Mouse (Mus musculus): ENCODE results near the gene Il15ra. TPM values are rescaled to one million over a fixed set of nuclear protein-coding genes. Genes with fewer than 3 reads are reported as not detected.

Il15ra gene
- polyA plus RNA-seq, 1 experiment, result not detected

DNA sequence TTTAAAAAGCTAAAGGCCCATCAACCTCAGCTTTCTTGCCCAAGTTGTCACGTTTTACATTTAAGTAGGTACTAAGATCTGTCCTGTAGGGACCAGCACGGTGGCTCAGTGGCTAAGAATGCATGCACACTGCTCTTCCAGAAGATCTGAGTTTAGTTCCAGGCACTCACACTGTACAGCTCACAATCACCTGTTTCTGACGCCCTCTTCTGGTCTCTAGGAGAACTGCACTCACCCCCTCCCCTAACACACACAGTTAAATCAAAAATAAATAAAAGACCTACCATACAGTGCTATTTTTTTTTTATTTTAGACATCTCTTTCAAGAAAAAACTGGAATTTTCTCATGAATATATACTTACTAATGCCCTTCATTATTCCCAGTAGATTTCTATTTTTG lies 32.9 kb upstream of the Il15ra start:
- Histone ChIP-seq H3K4me3 (replicated peaks) (no peak overlapping the region), H3K27me3 (ENCODE audit: control insufficient read depth) (no peaks in the 10 kb centered on the region), H3K36me3 (ENCODE audit: control insufficient read depth) (no peaks in the 10 kb centered on the region), H3K4me1 (ENCODE audit: control insufficient read depth) (no peaks in the 10 kb centered on the region), H3K9me3 (ENCODE audit: control insufficient read depth, low read length) (peaks cover 4% of the 10 kb centered on the region)
- TF ChIP-seq GATA1 (IDR thresholded peaks at IDR 0.05; ENCODE audit: low read length) (no peak), TAL1 (IDR thresholded peaks at IDR 0.05; ENCODE audit: low read length) (no peak)

DNA sequence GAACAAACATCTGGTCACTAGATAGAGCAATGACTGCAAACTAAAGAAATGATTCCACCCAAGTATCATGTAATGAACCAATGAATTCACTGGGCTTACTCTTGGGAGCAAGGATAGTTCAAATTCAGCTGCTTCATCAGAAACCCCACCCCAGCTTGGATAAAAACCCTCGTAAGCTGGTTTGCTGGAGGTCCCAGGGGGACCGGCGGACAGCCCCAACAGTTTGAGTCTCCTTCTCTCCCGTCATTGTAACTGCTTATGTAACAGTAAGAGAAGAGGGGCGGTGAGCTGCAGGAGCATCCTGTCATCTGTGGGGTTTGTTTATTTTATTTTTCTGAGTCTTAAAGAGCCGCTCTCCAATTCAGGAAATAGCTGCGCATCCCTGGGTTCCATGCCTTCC lies 25.5 kb upstream of the Il15ra start:
- Histone ChIP-seq H3K4me3 (replicated peaks) (no peak overlapping the region), H3K36me3 (ENCODE audit: control insufficient read depth) (no peaks in the 10 kb centered on the region), H3K4me1 (ENCODE audit: control insufficient read depth) (no peaks in the 10 kb centered on the region), H3K27me3 (ENCODE audit: control insufficient read depth) (no peaks in the 10 kb centered on the region), H3K9me3 (ENCODE audit: control insufficient read depth, low read length) (no peaks in the 10 kb centered on the region)
- TF ChIP-seq TAL1 (IDR thresholded peaks at IDR 0.05; ENCODE audit: low read length) (no peak), GATA1 (IDR thresholded peaks at IDR 0.05; ENCODE audit: low read length) (no peak)

DNA sequence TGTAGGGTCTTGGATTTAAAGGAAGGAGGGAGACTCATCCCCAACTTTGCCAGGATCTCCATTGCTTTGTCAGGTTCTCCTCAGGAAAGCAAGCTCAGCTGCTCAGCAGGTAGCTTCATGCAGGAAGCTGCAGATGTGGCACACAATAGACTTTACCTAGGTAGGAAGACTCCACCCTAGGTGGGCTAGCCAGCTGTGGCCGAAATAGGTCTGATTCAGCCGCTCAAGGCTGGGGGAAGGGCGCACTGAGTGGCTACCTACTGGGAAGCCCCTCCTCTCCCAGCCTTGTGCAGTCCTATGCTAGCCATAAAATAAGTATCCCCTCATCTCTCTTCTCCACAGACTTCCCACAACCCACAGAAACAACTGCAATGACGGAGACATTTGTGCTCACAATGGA lies 22.4 kb upstream of the Il15ra start:
- TF ChIP-seq GATA1 (IDR thresholded peaks at IDR 0.05; ENCODE audit: low read length), result no peak
- TF ChIP-seq TAL1 (IDR thresholded peaks at IDR 0.05; ENCODE audit: low read length), result no peak
- H3K36me3 ChIP-seq (ENCODE audit: control insufficient read depth), result no peaks in the 10 kb centered on the region

DNA sequence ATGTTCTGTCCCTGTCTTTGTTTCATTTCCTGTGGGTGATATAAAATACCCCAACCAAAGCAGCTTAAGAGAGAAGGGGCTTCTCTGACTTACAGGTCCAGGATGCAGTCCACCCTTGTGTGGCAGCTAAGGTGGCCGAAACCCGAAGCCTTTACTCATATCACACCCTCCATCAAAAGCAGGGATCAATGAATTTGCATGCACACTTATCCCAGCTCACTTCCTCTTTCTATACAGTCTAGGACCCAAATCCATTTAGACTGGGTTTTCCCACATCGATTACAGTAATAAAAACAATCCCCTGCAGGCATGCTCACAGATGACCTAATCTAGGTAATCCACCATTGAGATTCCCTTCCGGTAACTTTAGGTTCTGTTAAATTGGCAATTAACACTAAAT lies 18.6 kb upstream of the Il15ra start:
- Histone ChIP-seq H3K4me1 (ENCODE audit: control insufficient read depth) (no peaks in the 10 kb centered on the region), H3K36me3 (ENCODE audit: control insufficient read depth) (no peaks in the 10 kb centered on the region), H3K27me3 (ENCODE audit: control insufficient read depth) (no peaks in the 10 kb centered on the region), H3K4me3 (replicated peaks) (no peak overlapping the region), H3K9me3 (ENCODE audit: control insufficient read depth, low read length) (no peaks in the 10 kb centered on the region)
- no peak for TF ChIP-seq GATA1 (IDR thresholded peaks at IDR 0.05; ENCODE audit: low read length)
- no peak for TF ChIP-seq TAL1 (IDR thresholded peaks at IDR 0.05; ENCODE audit: low read length)

More for the DNA sequence above, 22.4 kb upstream of the Il15ra start:
- Histone ChIP-seq H3K4me3 (replicated peaks) (no peak overlapping the region), H3K4me1 (ENCODE audit: control insufficient read depth) (no peaks in the 10 kb centered on the region), H3K27me3 (ENCODE audit: control insufficient read depth) (no peaks in the 10 kb centered on the region), H3K9me3 (ENCODE audit: control insufficient read depth, low read length) (no peaks in the 10 kb centered on the region)

DNA sequence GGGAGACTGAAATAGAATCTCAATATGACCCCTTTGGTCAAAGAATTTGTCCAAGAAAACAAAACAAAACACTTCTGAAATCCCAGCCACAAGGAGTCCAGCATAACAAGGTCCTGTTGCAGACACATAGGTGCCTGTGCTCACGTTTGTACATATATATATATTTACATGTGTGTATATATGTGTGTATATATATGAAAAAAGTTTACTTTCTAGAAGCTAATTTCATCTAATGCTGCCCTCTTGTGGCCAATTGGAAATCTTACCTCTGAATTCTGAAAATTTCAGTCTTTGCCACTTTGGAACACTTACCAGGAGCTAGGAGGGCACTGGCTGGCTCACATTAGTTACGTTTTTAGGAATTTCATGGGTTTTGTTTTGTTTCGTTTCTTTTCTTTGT lies 17.7 kb upstream of the Il15ra start:
- Histone ChIP-seq H3K4me3 (replicated peaks) (no peak overlapping the region), H3K36me3 (ENCODE audit: control insufficient read depth) (no peaks in the 10 kb centered on the region), H3K27me3 (ENCODE audit: control insufficient read depth) (no peaks in the 10 kb centered on the region), H3K9me3 (ENCODE audit: control insufficient read depth, low read length) (no peaks in the 10 kb centered on the region), H3K4me1 (ENCODE audit: control insufficient read depth) (no peaks in the 10 kb centered on the region)
- TF ChIP-seq GATA1 (IDR thresholded peaks at IDR 0.05; ENCODE audit: low read length), result no peak
- TF ChIP-seq TAL1 (IDR thresholded peaks at IDR 0.05; ENCODE audit: low read length), result no peak

DNA sequence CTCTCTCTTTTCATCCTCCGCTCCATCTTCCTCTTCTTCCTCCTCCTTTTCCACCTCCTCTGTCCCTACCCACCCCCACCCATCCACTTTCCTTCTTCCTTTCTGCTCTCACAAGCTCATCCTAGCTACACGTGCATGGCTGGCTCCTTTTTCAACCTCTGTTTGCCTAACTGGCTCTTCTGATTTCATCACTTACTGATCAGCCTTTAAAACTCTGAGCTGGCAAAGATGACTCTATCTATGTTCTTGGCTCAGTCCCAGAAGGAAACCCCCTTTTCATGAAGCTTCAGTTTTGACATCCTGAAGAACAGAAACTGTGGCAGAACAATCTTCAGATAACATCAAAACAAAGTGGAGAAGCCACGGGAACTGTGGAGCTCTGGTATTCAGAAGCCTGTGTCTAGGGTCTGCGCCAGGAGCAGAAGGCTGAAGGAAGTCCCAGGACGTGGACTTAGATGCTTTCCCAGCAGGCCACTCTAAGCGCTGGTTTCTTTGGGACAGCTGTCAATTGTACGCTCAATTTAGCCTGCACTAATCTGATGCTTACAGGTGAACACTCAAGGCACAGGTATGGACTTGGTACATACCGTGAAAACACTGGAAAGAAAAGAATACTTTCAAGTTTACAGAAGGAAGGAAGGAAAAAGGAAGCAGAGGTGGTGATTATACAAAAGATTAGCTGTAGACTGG lies 14.7 kb upstream of the Il15ra start:
- Histone ChIP-seq H3K9me3 (ENCODE audit: control insufficient read depth, low read length) (no peaks in the 10 kb centered on the region), H3K36me3 (ENCODE audit: control insufficient read depth) (no peaks in the 10 kb centered on the region), H3K27me3 (ENCODE audit: control insufficient read depth) (no peaks in the 10 kb centered on the region), H3K4me1 (ENCODE audit: control insufficient read depth) (no peaks in the 10 kb centered on the region), H3K4me3 (replicated peaks) (no peak overlapping the region)
- no peak for TF ChIP-seq GATA1 (IDR thresholded peaks at IDR 0.05; ENCODE audit: low read length)

DNA sequence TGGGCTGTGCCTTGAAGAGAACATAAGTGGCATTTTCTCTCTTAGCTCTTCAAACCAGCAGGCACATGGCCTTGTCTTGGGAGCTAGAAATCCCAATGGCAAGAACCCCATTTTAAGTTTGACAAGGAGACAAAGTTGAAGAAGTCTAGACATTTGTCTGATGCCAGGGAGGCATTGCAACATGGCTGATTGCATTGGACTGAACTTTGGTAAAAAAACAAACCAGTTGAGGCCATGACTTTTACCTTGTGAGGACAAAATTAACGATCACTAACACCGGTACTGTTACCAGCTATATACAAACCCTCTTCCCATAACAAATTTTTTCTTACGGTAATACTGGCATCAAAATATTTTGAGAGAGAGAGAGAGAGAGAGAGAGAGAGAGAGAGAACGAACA lies 11.7 kb upstream of the Il15ra start:
- H3K4me1 ChIP-seq (ENCODE audit: control insufficient read depth), result no peaks in the 10 kb centered on the region
- TF ChIP-seq GATA1 (IDR thresholded peaks at IDR 0.05; ENCODE audit: low read length), result no peak
- no peak for TF ChIP-seq TAL1 (IDR thresholded peaks at IDR 0.05; ENCODE audit: low read length)
- H3K9me3 ChIP-seq (ENCODE audit: control insufficient read depth, low read length), result no peaks in the 10 kb centered on the region
- H3K36me3 ChIP-seq (ENCODE audit: control insufficient read depth), result no peaks in the 10 kb centered on the region
- H3K27me3 ChIP-seq (ENCODE audit: control insufficient read depth), result no peaks in the 10 kb centered on the region
- no peak overlapping the region for H3K4me3 ChIP-seq (replicated peaks)

DNA sequence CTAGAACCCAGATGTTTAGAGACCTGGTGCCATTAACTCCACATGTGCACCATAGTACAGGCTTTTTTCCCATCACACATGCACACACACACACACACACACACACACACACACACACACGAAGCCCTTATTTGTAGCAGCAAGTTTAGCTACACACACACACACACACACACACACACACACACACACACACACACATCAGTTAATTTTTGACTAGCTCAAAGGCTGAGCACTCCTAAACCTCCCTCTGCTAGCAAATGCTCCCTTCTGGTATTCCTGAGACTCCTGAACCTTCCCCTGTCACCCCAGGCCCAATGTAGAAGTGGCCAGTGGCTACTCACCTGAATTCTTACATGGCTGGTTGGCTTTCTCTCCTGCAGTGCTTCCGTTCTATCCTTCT lies 11.0 kb upstream of the Il15ra start:
- Histone ChIP-seq H3K9me3 (ENCODE audit: control insufficient read depth, low read length) (no peaks in the 10 kb centered on the region), H3K4me1 (ENCODE audit: control insufficient read depth) (no peaks in the 10 kb centered on the region), H3K36me3 (ENCODE audit: control insufficient read depth) (no peaks in the 10 kb centered on the region), H3K27me3 (ENCODE audit: control insufficient read depth) (no peaks in the 10 kb centered on the region), H3K4me3 (replicated peaks) (no peak overlapping the region)
- TF ChIP-seq GATA1 (IDR thresholded peaks at IDR 0.05; ENCODE audit: low read length) (no peak), TAL1 (IDR thresholded peaks at IDR 0.05; ENCODE audit: low read length) (no peak)

DNA sequence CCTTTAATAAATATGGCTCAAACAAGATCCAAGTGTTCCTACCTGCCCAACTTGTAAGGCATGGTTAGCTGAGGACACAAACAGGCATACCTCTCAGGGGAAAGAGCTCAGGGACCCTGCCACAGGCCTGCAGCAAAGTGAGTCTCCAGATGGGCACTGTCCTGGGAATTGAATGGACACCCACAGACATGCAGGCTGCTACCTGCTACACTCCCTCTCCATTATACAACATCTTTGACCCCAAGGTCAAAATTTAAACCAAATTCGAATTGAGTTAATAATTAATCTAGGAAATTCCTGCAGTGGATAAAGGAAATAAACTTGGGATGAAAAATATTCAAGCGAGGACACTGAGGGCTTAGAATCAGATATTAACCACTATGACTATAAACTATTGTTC lies 9.2 kb upstream of the Il15ra start:
- Histone ChIP-seq H3K9me3 (ENCODE audit: control insufficient read depth, low read length) (peaks cover 4% of the 10 kb centered on the region; the same call in 1 of the 2 replicates), H3K4me1 (ENCODE audit: control insufficient read depth) (peaks cover 3% of the 10 kb centered on the region), H3K36me3 (ENCODE audit: control insufficient read depth) (no peaks in the 10 kb centered on the region), H3K27me3 (ENCODE audit: control insufficient read depth) (no peaks in the 10 kb centered on the region), H3K4me3 (replicated peaks) (no peak overlapping the region)
- TF ChIP-seq GATA1 (IDR thresholded peaks at IDR 0.05; ENCODE audit: low read length), result no peak
- TF ChIP-seq TAL1 (IDR thresholded peaks at IDR 0.05; ENCODE audit: low read length), result no peak

DNA sequence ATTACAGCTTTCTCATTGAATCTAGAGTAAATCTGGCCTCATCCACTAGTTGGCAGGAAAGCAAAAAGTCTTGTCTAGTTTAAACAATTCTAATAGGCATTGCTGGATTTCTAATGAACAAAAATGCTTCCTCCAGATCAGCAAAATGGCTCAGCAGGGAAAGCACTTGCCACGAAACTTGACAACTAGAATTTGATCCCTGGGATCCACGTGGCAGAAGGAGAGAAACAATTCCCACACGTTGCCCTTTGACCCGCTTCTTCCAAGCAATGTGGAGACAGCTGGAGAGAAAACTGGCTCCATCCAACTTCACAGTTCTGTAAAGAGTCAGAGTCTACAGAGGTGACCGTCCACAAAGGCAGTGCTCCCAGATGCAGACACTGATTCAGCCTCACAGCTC lies 6.1 kb upstream of the Il15ra start:
- Histone ChIP-seq H3K4me3 (replicated peaks) (no peak overlapping the region), H3K27me3 (ENCODE audit: control insufficient read depth) (peaks cover 2% of the 10 kb centered on the region; the same call in 1 of the 2 replicates)
- TF ChIP-seq TAL1 (IDR thresholded peaks at IDR 0.05; ENCODE audit: low read length), result no peak
- TF ChIP-seq GATA1 (IDR thresholded peaks at IDR 0.05; ENCODE audit: low read length), result no peak

More for the DNA sequence above, 6.1 kb upstream of the Il15ra start:
- Histone ChIP-seq H3K36me3 (ENCODE audit: control insufficient read depth) (no peaks in the 10 kb centered on the region), H3K4me1 (ENCODE audit: control insufficient read depth) (peaks cover 3% of the 10 kb centered on the region), H3K9me3 (ENCODE audit: control insufficient read depth, low read length) (peaks cover 4% of the 10 kb centered on the region; the same call in 1 of the 2 replicates)

Measured in erythroblast, embryonic 14.5 days (primary cell).